Comparison of ENCODE assay signal across 1 mouse cellular context in the genomic region with DNA sequence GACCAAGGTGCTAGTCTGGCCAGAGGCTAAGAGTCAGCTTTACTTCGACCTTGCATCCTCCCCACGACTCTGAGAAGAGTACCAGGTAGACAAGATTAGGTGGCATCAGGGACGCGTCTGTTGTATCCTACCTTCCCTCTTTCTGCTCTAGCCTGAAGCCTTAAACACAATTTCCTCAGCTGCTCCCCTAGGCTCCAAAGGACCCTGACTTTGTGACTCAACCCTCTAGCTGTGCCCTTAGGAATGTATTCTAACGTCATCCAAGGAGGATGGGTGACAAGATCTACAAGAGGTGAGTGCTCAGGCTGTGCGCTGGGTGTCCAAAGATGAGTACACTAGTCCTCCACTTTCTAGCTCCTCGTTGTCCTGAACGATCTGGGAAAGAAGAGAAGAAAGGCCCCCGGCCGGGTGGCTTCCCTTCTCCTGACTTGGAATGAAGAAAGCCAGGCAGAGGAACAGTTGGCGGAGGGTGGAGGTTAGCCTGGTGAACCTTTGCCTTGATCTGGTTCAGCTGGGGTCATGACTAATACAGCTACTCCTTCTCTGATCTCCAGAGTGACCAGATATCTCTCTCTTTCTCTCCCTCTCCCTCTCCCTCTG.
TF ChIP-seq lines count a peak whose summit lies in the region.

No protein-coding gene starts in this region.

TF ChIP-seq in MEL, 35 proteins besides CTCF, POLR2A, EP300 and RAD21:
- TF ChIP-seq ELF1 (IDR thresholded peaks at IDR 0.05; ENCODE audit: low read depth, low read length): no peak
TF ChIP-seq in MEL: peak in this region for 0.
